Mouse (Mus musculus) midbrain, embryonic 12.5 days (tissue): ENCODE data around the gene Kirrel3. TPM values are rescaled to one million over a fixed set of nuclear protein-coding genes. Genes with fewer than 3 reads are reported as not detected.
A peak's percentile ranks its signal among the peaks of the same experiment; 100 is the strongest.

Experiments
- ATAC-seq: fragments of 200-750 bp; cut with Nextera tagmentation; 2 replicates; pipeline ENCODE4 v1.8.0; 2017; ENCODE audit warnings: low read depth, moderate TSS enrichment, moderate library complexity; ENCODE audit not compliant: low FRiP score
- H3K27ac ChIP-seq: fragments of 300-500 bp; sonication (generic); replicated peaks from 2 replicates; pipeline ENCODE4 v1.5.1; 2016; ENCODE audit warnings: mild to moderate bottlenecking
- H3K27me3 ChIP-seq: fragments of 300-500 bp; sonication (generic); 2 replicates; pipeline ENCODE4 v1.6.1; 2016; ENCODE audit warnings: mild to moderate bottlenecking
- H3K36me3 ChIP-seq: fragments of 300-500 bp; sonication (generic); 2 replicates; pipeline ENCODE4 v1.6.1; 2016
- H3K4me1 ChIP-seq: fragments of 300-500 bp; sonication (generic); 2 replicates; pipeline ENCODE4 v1.6.1; 2016
- H3K4me2 ChIP-seq: fragments of 300-500 bp; sonication (generic); replicated peaks from 2 replicates; pipeline ENCODE4 v1.6.1; 2016; ENCODE audit warnings: mild to moderate bottlenecking, moderate library complexity
- H3K4me3 ChIP-seq: fragments of 300-500 bp; sonication (generic); 2 replicates; pipeline ENCODE4 v1.5.1; 2016; ENCODE audit warnings: mild to moderate bottlenecking
- H3K9ac ChIP-seq: fragments of 300-500 bp; sonication (generic); replicated peaks from 2 replicates; pipeline ENCODE4 v1.6.1; 2016; ENCODE audit warnings: mild to moderate bottlenecking, moderate library complexity
- H3K9me3 ChIP-seq: fragments of 300-500 bp; sonication (generic); 2 replicates; pipeline ENCODE4 v1.6.1; 2016; ENCODE audit warnings: mild to moderate bottlenecking
- WGBS: fragments of 180-500 bp; shearing (Covaris S2); methylation state at CpG from one replicate; pipeline ENCODE4 v1.1.7; 2016; 5-methylcytosine and 5-hydroxymethylcytosine counted together
- polyA plus RNA-seq: library from polyadenylated mRNA; unstranded; fragments of >200 nt; fragmentation: Nextera tagmentation; extraction: Ambion mirVana; gene quantifications from 2 replicates; pipeline ENCODE4 v1.2.1, GENCODE M21; 2016

Gene Kirrel3
- polyA plus RNA-seq, 1 experiment from 2014 or later: 9.5 TPM

- Histone ChIP-seq H3K9ac (no peak overlapping the region), H3K36me3 (no peaks in the 10 kb centered on the region), H3K27ac (no peak overlapping the region), H3K4me3 (no peak overlapping the region), H3K4me2 (no peak overlapping the region), H3K9me3 (no peaks in the 10 kb centered on the region), H3K4me1 (no peaks in the 10 kb centered on the region), H3K27me3 (peaks cover 8% of the 10 kb centered on the region; the same call in 1 of the 2 replicates)
- no peak for ATAC-seq
- WGBS: 56% methylated on average over 3 of the region's 3 CpGs
Measured at GRCm38 (mm10) chr9:34760521-34760920, 274.8 kb downstream of the Kirrel3 start.

- Histone ChIP-seq H3K4me1 (peaks cover 9% of the 10 kb centered on the region; the same call in 1 of the 2 replicates), H3K9ac (no peak overlapping the region), H3K36me3 (no peaks in the 10 kb centered on the region), H3K4me2 (no peak overlapping the region), H3K9me3 (peaks cover 10% of the 10 kb centered on the region; the same call in 1 of the 2 replicates), H3K4me3 (no peak overlapping the region), H3K27me3 (no peaks in the 10 kb centered on the region), H3K27ac (no peak overlapping the region)
- 32% methylated on average over 7 of the region's 7 CpGs for WGBS
- ATAC-seq: peak; percentile 30; the same call in 1 of the 2 replicates
Measured at GRCm38 (mm10) chr9:34766792-34767623, 281.3 kb downstream of the Kirrel3 start.

- Histone ChIP-seq H3K4me1 (peaks cover 9% of the 10 kb centered on the region; the same call in 1 of the 2 replicates), H3K9me3 (peaks cover 10% of the 10 kb centered on the region; the same call in 1 of the 2 replicates), H3K36me3 (no peaks in the 10 kb centered on the region), H3K9ac (no peak overlapping the region), H3K27me3 (no peaks in the 10 kb centered on the region), H3K4me2 (no peak overlapping the region), H3K27ac (no peak overlapping the region), H3K4me3 (no peak overlapping the region)
- 89% methylated on average over 2 of the region's 2 CpGs for WGBS
- ATAC-seq: no peak
Measured at GRCm38 (mm10) chr9:34768961-34769360, 283.3 kb downstream of the Kirrel3 start.

GRCm38 (mm10) chr9:34770951-34771350, 285.3 kb downstream of the Kirrel3 start:
- Histone ChIP-seq H3K27me3 (no peaks in the 10 kb centered on the region), H3K9me3 (peaks cover 10% of the 10 kb centered on the region; the same call in 1 of the 2 replicates), H3K9ac (no peak overlapping the region), H3K27ac (no peak overlapping the region), H3K4me3 (no peak overlapping the region), H3K4me2 (no peak overlapping the region), H3K4me1 (peaks cover 9% of the 10 kb centered on the region; the same call in 1 of the 2 replicates), H3K36me3 (no peaks in the 10 kb centered on the region)
- ATAC-seq: no peak
- 96% methylated on average over 4 of the region's 4 CpGs for WGBS

GRCm38 (mm10) chr9:34771401-34771800, 285.7 kb downstream of the Kirrel3 start:
- Histone ChIP-seq H3K4me2 (no peak overlapping the region), H3K9me3 (peaks cover 10% of the 10 kb centered on the region; the same call in 1 of the 2 replicates), H3K9ac (no peak overlapping the region), H3K4me1 (peaks cover 9% of the 10 kb centered on the region; the same call in 1 of the 2 replicates), H3K36me3 (no peaks in the 10 kb centered on the region), H3K4me3 (no peak overlapping the region), H3K27ac (no peak overlapping the region), H3K27me3 (no peaks in the 10 kb centered on the region)
- no peak for ATAC-seq

- Histone ChIP-seq H3K4me1 (peaks cover 3% of the 10 kb centered on the region; the same call in 1 of the 2 replicates), H3K27ac (no peak overlapping the region), H3K9ac (no peak overlapping the region), H3K27me3 (no peaks in the 10 kb centered on the region), H3K36me3 (no peaks in the 10 kb centered on the region), H3K9me3 (peaks cover 10% of the 10 kb centered on the region; the same call in 1 of the 2 replicates), H3K4me3 (no peak overlapping the region), H3K4me2 (no peak overlapping the region)
- ATAC-seq: no peak
- 84% methylated on average over 9 of the region's 9 CpGs for WGBS
Measured at GRCm38 (mm10) chr9:34772022-34772437, 286.3 kb downstream of the Kirrel3 start.

GRCm38 (mm10) chr9:34781356-34781755, 295.7 kb downstream of the Kirrel3 start:
- Histone ChIP-seq H3K9ac (no peak overlapping the region), H3K4me1 (no peaks in the 10 kb centered on the region), H3K4me2 (no peak overlapping the region), H3K36me3 (no peaks in the 10 kb centered on the region), H3K4me3 (no peak overlapping the region), H3K27me3 (no peaks in the 10 kb centered on the region), H3K9me3 (no peaks in the 10 kb centered on the region), H3K27ac (no peak overlapping the region)
- no peak for ATAC-seq
- 89% methylated on average over 3 of the region's 3 CpGs for WGBS

- H3K4me1 ChIP-seq: peaks cover 2% of the 10 kb centered on the region; the same call in 1 of the 2 replicates
- H3K36me3 ChIP-seq: no peaks in the 10 kb centered on the region
- 70% methylated on average over 3 of the region's 3 CpGs for WGBS
- no peak overlapping the region for H3K9ac ChIP-seq
- no peaks in the 10 kb centered on the region for H3K9me3 ChIP-seq
- H3K27ac ChIP-seq: no peak overlapping the region
- H3K4me3 ChIP-seq: no peak overlapping the region
- H3K4me2 ChIP-seq: no peak overlapping the region
- ATAC-seq: no peak
- H3K27me3 ChIP-seq: no peaks in the 10 kb centered on the region
Measured at GRCm38 (mm10) chr9:34787915-34788314, 302.2 kb downstream of the Kirrel3 start.

- peaks cover 3% of the 10 kb centered on the region; the same call in 1 of the 2 replicates for H3K4me1 ChIP-seq
- no peaks in the 10 kb centered on the region for H3K36me3 ChIP-seq
- H3K27me3 ChIP-seq: no peaks in the 10 kb centered on the region
- 57% methylated on average over 4 of the region's 4 CpGs for WGBS
- H3K27ac ChIP-seq: no peak overlapping the region
- no peak overlapping the region for H3K4me3 ChIP-seq
- no peaks in the 10 kb centered on the region for H3K9me3 ChIP-seq
- no peak for ATAC-seq
- no peak overlapping the region for H3K4me2 ChIP-seq
- no peak overlapping the region for H3K9ac ChIP-seq
Measured at GRCm38 (mm10) chr9:34795226-34795625, 309.5 kb downstream of the Kirrel3 start.

GRCm38 (mm10) chr9:34797688-34798339, 312.1 kb downstream of the Kirrel3 start:
- Histone ChIP-seq H3K9ac (no peak overlapping the region), H3K4me2 (no peak overlapping the region), H3K4me3 (no peak overlapping the region), H3K27me3 (no peaks in the 10 kb centered on the region), H3K9me3 (no peaks in the 10 kb centered on the region), H3K27ac (no peak overlapping the region), H3K36me3 (no peaks in the 10 kb centered on the region), H3K4me1 (peaks cover 3% of the 10 kb centered on the region; the same call in 1 of the 2 replicates)
- 78% methylated on average over 6 of the region's 6 CpGs for WGBS
- ATAC-seq: no peak

- Histone ChIP-seq H3K36me3 (no peaks in the 10 kb centered on the region), H3K4me1 (no peaks in the 10 kb centered on the region), H3K4me2 (no peak overlapping the region), H3K27ac (no peak overlapping the region), H3K9me3 (no peaks in the 10 kb centered on the region), H3K27me3 (no peaks in the 10 kb centered on the region), H3K4me3 (no peak overlapping the region), H3K9ac (no peak overlapping the region)
- no peak for ATAC-seq
- 81% methylated on average over 6 of the region's 6 CpGs for WGBS
Measured at GRCm38 (mm10) chr9:34801662-34802061, 316.0 kb downstream of the Kirrel3 start.

- no peak overlapping the region for H3K4me2 ChIP-seq
- 87% methylated on average over 3 of the region's 3 CpGs for whole genome bisulfite sequencing
- H3K27ac ChIP-seq: no peak overlapping the region
- H3K9me3 ChIP-seq: no peaks in the 10 kb centered on the region
- H3K4me1 ChIP-seq: no peaks in the 10 kb centered on the region
- no peak overlapping the region for H3K9ac ChIP-seq
- H3K4me3 ChIP-seq: no peak overlapping the region
- no peaks in the 10 kb centered on the region for H3K27me3 ChIP-seq
- ATAC-seq: no peak
- H3K36me3 ChIP-seq: no peaks in the 10 kb centered on the region
Measured at GRCm38 (mm10) chr9:34806854-34807253, 321.2 kb downstream of the Kirrel3 start.
